Mouse (Mus musculus) MEL (cell line): Measurements from ENCODE around the gene Pygb. TPM values are rescaled to one million over a fixed set of nuclear protein-coding genes. Genes with fewer than 3 reads are reported as not detected.

Experiments
- DNase-seq: peaks from one replicate; pipeline ENCODE4 v3.0.0; 2011; ENCODE audit warnings: low read depth, low spot score
- H3K27ac ChIP-seq: 2 replicates; pipeline ENCODE4 v1.5.1; 2012; ENCODE audit warnings: low read depth, mild to moderate bottlenecking, control low read depth, low read length, moderate library complexity; ENCODE audit not compliant: control insufficient read depth
- H3K27me3 ChIP-seq, 2 experiments: fragments of 150-350 bp in 1 of 2; sonication (generic) in 1 of 2; 2 replicates each; pipeline ENCODE4 v1.6.1; 2012; ENCODE audit warnings: low read length in 2 of 2, mild to moderate bottlenecking in 2 of 2, improper control_type of control experiment in 1 of 2, moderate library complexity in 1 of 2; ENCODE audit not compliant: insufficient read depth in 2 of 2, control insufficient read depth in 1 of 2
- H3K36me3 ChIP-seq, 2 experiments: 2 replicates each; pipeline ENCODE4 v1.6.1; 2012 to 2014; ENCODE audit warnings: low read length in 2 of 2, improper control_type of control experiment in 1 of 2, inconsistent platforms in 1 of 2, mild to moderate bottlenecking in 1 of 2; ENCODE audit not compliant: insufficient read depth in 2 of 2, control insufficient read depth in 1 of 2
- H3K4me1 ChIP-seq, 2 experiments: fragments of 150-350 bp in 1 of 2; sonication (generic) in 1 of 2; 2 replicates each; pipeline ENCODE4 v1.6.1; 2012; ENCODE audit warnings: low read length in 2 of 2, improper control_type of control experiment in 1 of 2, mild to moderate bottlenecking in 1 of 2; ENCODE audit not compliant: insufficient read depth in 2 of 2, control insufficient read depth in 1 of 2
- H3K4me3 ChIP-seq, 2 experiments: fragments of 150-350 bp in 1 of 2; sonication (generic) in 1 of 2; 2 replicates each; pipeline ENCODE4 v1.5.1; 2012; ENCODE audit warnings: low read depth in 2 of 2, low read length in 2 of 2, mild to moderate bottlenecking in 2 of 2, moderate library complexity in 2 of 2, control low read depth in 1 of 2, improper control_type of control experiment in 1 of 2; ENCODE audit not compliant: control insufficient read depth in 1 of 2, insufficient read depth in 1 of 2
- H3K79me2 ChIP-seq: 2 replicates; pipeline ENCODE4 v1.6.1; 2012; ENCODE audit warnings: mild to moderate bottlenecking, low read length, moderate library complexity; ENCODE audit not compliant: control insufficient read depth, poor library complexity, insufficient read depth
- H3K9ac ChIP-seq: 2 replicates; pipeline ENCODE4 v1.6.1; 2012; ENCODE audit warnings: low read depth, mild to moderate bottlenecking, control low read depth, low read length, moderate library complexity; ENCODE audit not compliant: control insufficient read depth, poor library complexity, severe bottlenecking
- H3K9me3 ChIP-seq: fragments of 150-350 bp; sonication (generic); replicated peaks from 2 replicates; pipeline ENCODE4 v1.6.1; 2012; ENCODE audit warnings: mild to moderate bottlenecking, low read length, improper control_type of control experiment, moderate library complexity; ENCODE audit not compliant: insufficient read depth
- BHLHE40 ChIP-seq: IDR thresholded peaks from 2 replicates; pipeline ENCODE4 v1.6.1; 2012; ENCODE audit warnings: low read depth, mild to moderate bottlenecking, inconsistent platforms, low read length, improper control_type of control experiment, borderline replicate concordance
- CHD1 ChIP-seq: IDR thresholded peaks from 2 replicates; pipeline ENCODE4 v1.6.1; 2012; ENCODE audit warnings: low read depth, mild to moderate bottlenecking, inconsistent platforms, low read length, improper control_type of control experiment
- CHD2 ChIP-seq: IDR thresholded peaks from 2 replicates; pipeline ENCODE4 v1.6.1; 2011; ENCODE audit warnings: low read length, improper control_type of control experiment
- CTCF ChIP-seq, 3 experiments: IDR thresholded peaks in 2 of 3; conservative IDR thresholded peaks in 1 of 3; 2 replicates each; pipeline ENCODE4 v1.5.1; 2011 to 2012; ENCODE audit warnings: low read length in 3 of 3, low read depth in 2 of 3, mild to moderate bottlenecking in 2 of 3, improper control_type of control experiment in 1 of 3, inconsistent platforms in 1 of 3, mixed read lengths in 1 of 3, moderate library complexity in 1 of 3; ENCODE audit not compliant: control insufficient read depth in 1 of 3, insufficient read depth in 1 of 3, poor library complexity in 1 of 3, severe bottlenecking in 1 of 3
- E2F4 ChIP-seq: IDR thresholded peaks from 2 replicates; pipeline ENCODE4 v1.6.1; 2011; ENCODE audit warnings: low read depth, low read length, improper control_type of control experiment, borderline replicate concordance
- ELF1 ChIP-seq: IDR thresholded peaks from 2 replicates; pipeline ENCODE4 v1.6.1; 2014; ENCODE audit warnings: low read depth, mild to moderate bottlenecking, inconsistent platforms, low read length, improper control_type of control experiment, moderate library complexity
- ETS1 ChIP-seq: IDR thresholded peaks from 2 replicates; pipeline ENCODE4 v1.6.1; 2012; ENCODE audit warnings: low read depth, mild to moderate bottlenecking, inconsistent platforms, low read length, improper control_type of control experiment, moderate library complexity
- GATA1 ChIP-seq: IDR thresholded peaks from 2 replicates; pipeline ENCODE4 v1.6.1; 2011; ENCODE audit warnings: low read depth, low read length, improper control_type of control experiment
- HCFC1 ChIP-seq: IDR thresholded peaks from 2 replicates; pipeline ENCODE4 v1.6.1; 2012; ENCODE audit warnings: low read depth, mild to moderate bottlenecking, inconsistent platforms, low read length, improper control_type of control experiment, moderate library complexity
- KAT2A ChIP-seq: conservative IDR thresholded peaks from 2 replicates; pipeline ENCODE4 v1.6.1; 2012; ENCODE audit warnings: low read depth, low read length, improper control_type of control experiment, inconsistent platforms
- MAX ChIP-seq: IDR thresholded peaks from 2 replicates; pipeline ENCODE4 v1.6.1; 2011; ENCODE audit warnings: low read length, improper control_type of control experiment
- MAZ ChIP-seq: IDR thresholded peaks from 2 replicates; pipeline ENCODE4 v1.6.1; 2012; ENCODE audit warnings: low read depth, mild to moderate bottlenecking, inconsistent platforms, low read length, improper control_type of control experiment
- MEF2A ChIP-seq: IDR thresholded peaks from 2 replicates; pipeline ENCODE4 v1.6.1; 2014; ENCODE audit warnings: low read depth, mild to moderate bottlenecking, inconsistent platforms, low read length, improper control_type of control experiment; ENCODE audit not compliant: poor library complexity, insufficient replicate concordance, severe bottlenecking; ENCODE audit errors: extremely low read depth
- MYB ChIP-seq: IDR thresholded peaks from 2 replicates; pipeline ENCODE4 v1.6.1; 2011; ENCODE audit warnings: mild to moderate bottlenecking, low read depth, low read length, improper control_type of control experiment
- MYC ChIP-seq: IDR thresholded peaks from 2 replicates; pipeline ENCODE4 v1.6.1; 2011; ENCODE audit warnings: low read depth, mild to moderate bottlenecking, low read length, improper control_type of control experiment, moderate library complexity
- NRF1 ChIP-seq: IDR thresholded peaks from 2 replicates; pipeline ENCODE4 v1.6.1; 2014; ENCODE audit warnings: low read depth, mild to moderate bottlenecking, inconsistent platforms, low read length, improper control_type of control experiment, moderate library complexity; ENCODE audit not compliant: poor library complexity, insufficient read depth, severe bottlenecking
- POLR2AphosphoS5 ChIP-seq: IDR thresholded peaks from 2 replicates; pipeline ENCODE4 v1.6.1; 2012; ENCODE audit warnings: low read depth, borderline replicate concordance, mild to moderate bottlenecking, inconsistent platforms, low read length, moderate library complexity, mixed read lengths
- SMC3 ChIP-seq: IDR thresholded peaks from 2 replicates; pipeline ENCODE4 v1.6.1; 2011; ENCODE audit warnings: low read depth, low read length, improper control_type of control experiment
- TBP ChIP-seq: IDR thresholded peaks from 2 replicates; pipeline ENCODE4 v1.8.0; 2011; ENCODE audit warnings: low read depth, low read length, improper control_type of control experiment
- USF1 ChIP-seq: IDR thresholded peaks from 2 replicates; pipeline ENCODE4 v1.6.1; 2014; ENCODE audit warnings: low read depth, mild to moderate bottlenecking, inconsistent platforms, low read length, improper control_type of control experiment, moderate library complexity
- ZC3H11A ChIP-seq: IDR thresholded peaks from 2 replicates; pipeline ENCODE4 v1.6.1; 2012; ENCODE audit warnings: low read depth, mild to moderate bottlenecking, inconsistent platforms, low read length, improper control_type of control experiment
- ZMIZ1 ChIP-seq: IDR thresholded peaks from 2 replicates; pipeline ENCODE4 v1.6.1; 2012; ENCODE audit warnings: low read depth, mild to moderate bottlenecking, inconsistent platforms, low read length, improper control_type of control experiment, moderate library complexity
- ZNF384 ChIP-seq: IDR thresholded peaks from 2 replicates; pipeline ENCODE4 v1.6.1; 2012; ENCODE audit warnings: low read depth, mild to moderate bottlenecking, inconsistent platforms, low read length, improper control_type of control experiment
- polyA plus RNA-seq, 2 experiments: library from polyadenylated mRNA; stranded (reverse) in 1 of 2; unstranded in 1 of 2; fragments of >175 nt in 1 of 2; fragments of >200 nt in 1 of 2; gene quantifications; 2 replicates each; pipeline versions ENCODE4 v1.2.1 to v1.2.4; 2012; ENCODE audit warnings: low replicate concordance in 2 of 2, low read depth in 1 of 2; ENCODE audit not compliant: insufficient read length in 2 of 2, insufficient read depth in 1 of 2, missing spikeins in 1 of 2
- total RNA-seq: library from RNA; depleted of rRNA; stranded (reverse); fragments of 300-350 nt; gene quantifications from 2 replicates; pipeline ENCODE4 v1.2.3, GENCODE M21; 2012

The Pygb gene
- total and polyA plus RNA-seq, 3 experiments: 19.0 to 26.5 TPM; not detected in 1

DNA sequence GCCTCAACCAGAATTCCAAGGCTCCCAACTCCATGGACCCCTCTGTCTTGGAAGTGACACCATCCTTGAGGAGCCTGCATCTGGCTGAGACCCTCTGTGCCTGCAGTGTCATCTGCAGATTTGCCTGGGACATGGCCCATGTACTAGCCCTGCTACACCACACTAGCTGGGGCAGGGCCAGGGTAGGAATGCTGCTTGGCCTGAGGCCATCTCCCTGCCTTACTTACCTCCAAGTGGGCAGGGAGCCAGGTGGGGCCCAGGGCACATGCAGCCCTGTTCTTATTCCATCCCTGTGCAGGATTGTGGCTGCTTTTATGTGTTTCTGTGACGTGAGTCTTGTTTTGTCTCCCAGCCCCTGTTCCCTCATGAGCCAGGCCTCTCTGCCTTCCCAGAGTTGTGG is 15.8 kb upstream of the Pygb start:
- Histone ChIP-seq H3K9me3 (no peaks in the 10 kb centered on the region), H3K79me2 (no peaks in the 10 kb centered on the region), H3K9ac (no peak overlapping the region), H3K27me3 (no peaks in the 10 kb centered on the region), H3K36me3 (no peaks in the 10 kb centered on the region; a peak in 1 of 4 replicates), H3K4me1 (no peaks in the 10 kb centered on the region), H3K27ac (no peak overlapping the region), H3K4me3 (no peak overlapping the region)
- TF ChIP-seq MEF2A (no peak), POLR2AphosphoS5 (no peak), BHLHE40 (no peak), ZNF384 (no peak), CTCF (IDR thresholded peaks at IDR 0.05 in 2 of 3, conservative IDR thresholded peaks at IDR 0.05 in 1 of 3; ENCODE audit: control insufficient read depth in 1 of 3, insufficient read depth in 1 of 3, low read depth in 2 of 3, low read length in 3 of 3, poor library complexity in 1 of 3, severe bottlenecking in 1 of 3) (no peak), USF1 (no peak), MYC (no peak), ZMIZ1 (no peak), KAT2A (no peak), MAX (no peak)
- no peak for DNase-seq

DNA sequence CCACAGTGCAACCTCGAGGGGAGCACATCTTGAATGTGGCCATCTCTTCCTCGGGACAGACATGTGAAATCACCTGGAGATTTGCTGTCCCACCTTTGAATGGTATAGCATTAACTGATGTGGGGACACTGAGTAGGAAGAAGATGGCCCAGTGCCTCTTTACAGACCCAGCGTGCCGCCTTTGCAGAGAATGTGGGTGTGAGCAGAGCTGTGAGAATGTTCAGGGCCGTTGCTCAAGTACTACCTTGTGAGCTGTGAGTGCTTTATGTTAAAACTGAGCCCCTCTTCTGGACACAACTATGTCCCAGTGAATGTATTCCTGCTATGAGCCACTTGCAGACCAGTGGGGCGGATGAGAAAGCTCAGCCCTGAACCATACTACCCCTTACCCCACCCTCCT is 15.4 kb upstream of the Pygb start:
- Histone ChIP-seq H3K4me1 (no peaks in the 10 kb centered on the region), H3K27me3 (no peaks in the 10 kb centered on the region), H3K9me3 (no peaks in the 10 kb centered on the region), H3K36me3 (no peaks in the 10 kb centered on the region; a peak in 1 of 4 replicates), H3K79me2 (no peaks in the 10 kb centered on the region), H3K4me3 (no peak overlapping the region), H3K27ac (no peak overlapping the region), H3K9ac (no peak overlapping the region)
- no peak for DNase-seq
- no peak for TF ChIP-seq ZC3H11A
- no peak for TF ChIP-seq CHD1
- no peak for TF ChIP-seq MAZ
- TF ChIP-seq ELF1: no peak
- TF ChIP-seq TBP: no peak
- TF ChIP-seq ETS1: no peak
- TF ChIP-seq POLR2AphosphoS5: no peak
- TF ChIP-seq SMC3: no peak
- no peak for TF ChIP-seq MEF2A
- TF ChIP-seq MAX: no peak
- TF ChIP-seq CHD2: no peak
- no peak for TF ChIP-seq GATA1
- no peak for TF ChIP-seq E2F4
- TF ChIP-seq NRF1: no peak
- no peak for TF ChIP-seq MYB
- TF ChIP-seq HCFC1: no peak
